Mouse (Mus musculus) heart, postnatal 0 days (tissue): ENCODE measurements around the gene Tecpr2.

Source experiments
- CTCF ChIP-seq: IDR thresholded peaks from 2 replicates; pipeline ENCODE4 v1.5.1; 2016; ENCODE audit warnings: antibody characterized with exemption, control low read depth, low read depth
- EP300 ChIP-seq: IDR thresholded peaks from 2 replicates; pipeline ENCODE4 v1.6.1; 2016; ENCODE audit warnings: antibody characterized with exemption, low read depth

DNA sequence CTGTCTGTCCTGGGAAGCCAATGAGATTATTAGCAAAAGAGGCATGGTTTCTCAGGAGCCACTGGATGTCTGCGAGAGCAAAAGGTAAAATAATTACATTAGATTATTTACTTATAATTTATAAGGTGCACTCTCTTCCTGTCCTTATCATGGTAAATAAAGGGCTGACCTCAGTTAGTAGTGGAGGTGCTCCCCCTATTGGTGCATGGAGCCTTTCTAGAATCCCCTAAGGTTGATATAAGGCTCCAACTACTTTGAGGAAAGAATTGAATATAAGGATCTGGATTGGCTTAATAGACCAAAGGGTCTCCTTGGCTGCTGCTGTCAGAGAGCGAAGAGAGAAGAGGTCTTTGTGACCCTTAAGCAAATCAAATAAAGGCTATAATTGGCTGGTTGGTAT, 14.5 kb downstream of the Tecpr2 start:
- TF ChIP-seq EP300 (no peak), CTCF (0 out of 2 replicates have a peak, but pooled peaks have one; percentile 2)
